Mouse (Mus musculus): Measurements from ENCODE around the gene Arl14. TPM values are rescaled to one million over a fixed set of nuclear protein-coding genes. Genes with fewer than 3 reads are reported as not detected.

Gene Arl14
- polyA plus RNA-seq (2015; fragmentation: Nextera tagmentation; extraction: Ambion mirVana), result not detected in 2 replicates

GRCm38 (mm10) chr3:69221806-69222501 is at the start of gene Arl14:
Gene Arl14 (plus strand): TSS chr3:69222419.

Other genes with a start within 250 kb of the Arl14 start
- 5.6 and 6.2 TPM in 2 replicates for gene Ift80, start 217.8 kb upstream of the Arl14 start, polyA plus RNA-seq (2015; fragmentation: Nextera tagmentation; extraction: Ambion mirVana)
- gene Smc4, start 217.7 kb upstream of the Arl14 start, polyA plus RNA-seq (2015; fragmentation: Nextera tagmentation; extraction: Ambion mirVana), result 21.8 and 23.1 TPM in 2 replicates
- 12.9 and 15.3 TPM in 2 replicates for gene Trim59, start 177.7 kb upstream of the Arl14 start, polyA plus RNA-seq (2015; fragmentation: Nextera tagmentation; extraction: Ambion mirVana)
- gene Kpna4, start 95.3 kb upstream of the Arl14 start, polyA plus RNA-seq (2015; fragmentation: Nextera tagmentation; extraction: Ambion mirVana), result 30.3 and 35.1 TPM in 2 replicates
- gene Ppm1l, start 94.4 kb downstream of the Arl14 start, polyA plus RNA-seq (2015; fragmentation: Nextera tagmentation; extraction: Ambion mirVana), result 17.9 and 19.4 TPM in 2 replicates